ENCODE assay signal across 11 mouse cellular contexts in genomic region chr4:59273342-59273741, GRCm38 (mm10).
A peak's percentile ranks its signal among the peaks of the same experiment; 100 is the strongest.
DNase-seq lines count a peak whose midpoint lies in the region; ATAC-seq and TF ChIP-seq lines count a peak whose summit lies in the region.
"Had no signal": no experiment of that assay in that cellular context is flagged by ENCODE, and none has a peak within 500 bp of the region (broad histone marks: within the 10 kb centered on the region; RNA-seq: fewer than 3 reads in every experiment).

No protein-coding gene starts in this region.

- no peak overlapping the region for H3K4me3 ChIP-seq in limb, embryonic 11.5 days (ENCODE audit: low read depth, low read length)
- no peak overlapping the region for H3K4me3 ChIP-seq in limb, embryonic 10.5 days
- no peak overlapping the region for H3K4me3 ChIP-seq in forebrain, embryonic 14.5 days (ENCODE audit: low read depth, low read length)
- H3K4me3 ChIP-seq in limb, embryonic 14.5 days (replicated peaks; ENCODE audit: low read length), result no peak overlapping the region
- H3K4me3 ChIP-seq in hindbrain, embryonic 11.5 days (ENCODE audit: low read depth, low read length), result no peak overlapping the region
- no peak overlapping the region for H3K4me3 ChIP-seq in lung, adult 2 months (replicated peaks; ENCODE audit: extremely low read depth, low read depth, low read length)

- 23% methylated on average over 1 of the region's 1 CpGs for WGBS in limb, embryonic 11.5 days
- 41% methylated on average over 1 of the region's 1 CpGs for WGBS in limb, embryonic 10.5 days
- 13% methylated on average over 1 of the region's 1 CpGs for WGBS in forebrain, embryonic 14.5 days
- 15% methylated on average over 1 of the region's 1 CpGs for WGBS in limb, embryonic 14.5 days
- WGBS in hindbrain, embryonic 11.5 days, result 60% methylated on average over 1 of the region's 1 CpGs
- 48% methylated on average over 1 of the region's 1 CpGs for WGBS in lung, adult 2 months

- no peak for TF ChIP-seq CTCF in lung, adult 2 months (IDR thresholded peaks at IDR 0.05; ENCODE audit: insufficient read depth, low read length)

- H3K9me3 ChIP-seq in limb, embryonic 11.5 days (ENCODE audit: control insufficient read depth, low read length), result no peaks in the 10 kb centered on the region
- no peaks in the 10 kb centered on the region for H3K9me3 ChIP-seq in limb, embryonic 10.5 days (replicated peaks)
- no peaks in the 10 kb centered on the region for H3K9me3 ChIP-seq in forebrain, embryonic 14.5 days (replicated peaks; ENCODE audit: control insufficient read depth, low read length)
- no peaks in the 10 kb centered on the region for H3K9me3 ChIP-seq in limb, embryonic 14.5 days (ENCODE audit: control insufficient read depth, low read length)
- H3K9me3 ChIP-seq in hindbrain, embryonic 11.5 days (ENCODE audit: control insufficient read depth, low read length), result no peaks in the 10 kb centered on the region

- H3K9ac ChIP-seq in limb, embryonic 11.5 days (ENCODE audit: low read length), result no peak overlapping the region
- H3K9ac ChIP-seq in forebrain, embryonic 14.5 days (ENCODE audit: low read length), result no peak overlapping the region
- H3K9ac ChIP-seq in limb, embryonic 14.5 days (ENCODE audit: low read depth, low read length, severe bottlenecking), result no peak overlapping the region
- no peak overlapping the region for H3K9ac ChIP-seq in hindbrain, embryonic 11.5 days (ENCODE audit: low read depth, low read length)

- no peaks in the 10 kb centered on the region for H3K36me3 ChIP-seq in limb, embryonic 11.5 days (ENCODE audit: control insufficient read depth, insufficient read depth, low read length)
- H3K36me3 ChIP-seq in limb, embryonic 10.5 days, result no peaks in the 10 kb centered on the region
- H3K36me3 ChIP-seq in forebrain, embryonic 14.5 days (ENCODE audit: control insufficient read depth, insufficient read depth, low read length), result no peaks in the 10 kb centered on the region
- H3K36me3 ChIP-seq in limb, embryonic 14.5 days (ENCODE audit: control insufficient read depth, insufficient read depth, low read length), result no peaks in the 10 kb centered on the region
- no peaks in the 10 kb centered on the region for H3K36me3 ChIP-seq in hindbrain, embryonic 11.5 days (ENCODE audit: control insufficient read depth, insufficient read depth, low read length)

- no peak for TF ChIP-seq POLR2A in limb, embryonic 14.5 days (IDR thresholded peaks at IDR 0.05; ENCODE audit: borderline replicate concordance, extremely low read depth, insufficient read depth, insufficient read length)
- TF ChIP-seq POLR2A in lung, adult 2 months (IDR thresholded peaks at IDR 0.05; ENCODE audit: borderline replicate concordance, extremely low read depth, low read depth, low read length), result no peak

- H3K4me1 ChIP-seq in limb, embryonic 11.5 days (ENCODE audit: control insufficient read depth, insufficient read depth, low read length), result no peaks in the 10 kb centered on the region
- H3K4me1 ChIP-seq in limb, embryonic 10.5 days, result no peaks in the 10 kb centered on the region
- H3K4me1 ChIP-seq in forebrain, embryonic 14.5 days (ENCODE audit: control insufficient read depth, insufficient read depth, low read length), result no peaks in the 10 kb centered on the region
- no peaks in the 10 kb centered on the region for H3K4me1 ChIP-seq in limb, embryonic 14.5 days (ENCODE audit: control insufficient read depth, insufficient read depth, low read length)
- no peaks in the 10 kb centered on the region for H3K4me1 ChIP-seq in hindbrain, embryonic 11.5 days (replicated peaks; ENCODE audit: control insufficient read depth, insufficient read depth, low read length)
- no peaks in the 10 kb centered on the region for H3K4me1 ChIP-seq in lung, adult 2 months (ENCODE audit: control insufficient read depth, insufficient read depth, low read length)

- no peak for ATAC-seq in limb, embryonic 11.5 days (ENCODE audit: insufficient number of reproducible peaks, low FRiP score, low TSS enrichment, low read depth)
- peak; percentile 94 for ATAC-seq in forebrain, embryonic 14.5 days
- no peak for ATAC-seq in limb, embryonic 14.5 days (ENCODE audit: low FRiP score, low read depth)
- ATAC-seq in hindbrain, embryonic 11.5 days (ENCODE audit: low FRiP score), result no peak
- ATAC-seq in monocyte, adult 5-6 weeks (replicated peaks; ENCODE audit: insufficient number of reproducible peaks, low FRiP score, low TSS enrichment, poor library complexity, severe bottlenecking), result no peak

- no peaks in the 10 kb centered on the region for H3K27me3 ChIP-seq in limb, embryonic 11.5 days (ENCODE audit: control insufficient read depth, insufficient read depth, low read length)
- H3K27me3 ChIP-seq in limb, embryonic 10.5 days (ENCODE audit: low read depth, poor library complexity, severe bottlenecking), result no peaks in the 10 kb centered on the region
- H3K27me3 ChIP-seq in forebrain, embryonic 14.5 days (replicated peaks; ENCODE audit: control insufficient read depth, insufficient read depth, low read length), result no peaks in the 10 kb centered on the region
- no peaks in the 10 kb centered on the region for H3K27me3 ChIP-seq in limb, embryonic 14.5 days (ENCODE audit: control insufficient read depth, insufficient read depth, low read length)
- no peaks in the 10 kb centered on the region for H3K27me3 ChIP-seq in hindbrain, embryonic 11.5 days (ENCODE audit: control insufficient read depth, insufficient read depth, low read length)

- no peak overlapping the region for H3K27ac ChIP-seq in limb, embryonic 11.5 days (replicated peaks; ENCODE audit: low read depth, low read length)
- H3K27ac ChIP-seq in limb, embryonic 10.5 days, result no peak overlapping the region
- no peak overlapping the region for H3K27ac ChIP-seq in forebrain, embryonic 14.5 days (ENCODE audit: low read depth, low read length)
- no peak overlapping the region for H3K27ac ChIP-seq in limb, embryonic 14.5 days (replicated peaks; ENCODE audit: low read depth, low read length)
- no peak overlapping the region for H3K27ac ChIP-seq in hindbrain, embryonic 11.5 days (ENCODE audit: low read depth, low read length)

- peak; percentile 37 for DNase-seq in limb, embryonic 11.5 days (ENCODE audit: low spot score)
- DNase-seq in limb, embryonic 10.5 days (ENCODE audit: low spot score), result no peak
- peak; percentile 84 for DNase-seq in NIH3T3 (ENCODE audit: low read depth)
- DNase-seq in forebrain, embryonic 14.5 days (ENCODE audit: low spot score), result peak; percentile 92
- peak; percentile 48 for DNase-seq in limb, embryonic 14.5 days (ENCODE audit: low spot score)
- no peak for DNase-seq in hindbrain, embryonic 11.5 days (ENCODE audit: low spot score)
- no peak for DNase-seq in lung, adult 2 months
- DNase-seq: cerebellum, adult 11-12 months; heart, postnatal 14 days; thymus, postnatal 14 days had no signal

- H3K4me2 ChIP-seq in limb, embryonic 11.5 days (ENCODE audit: low read depth, severe bottlenecking), result no peak overlapping the region
- no peak overlapping the region for H3K4me2 ChIP-seq in forebrain, embryonic 14.5 days (ENCODE audit: low read length)
- H3K4me2 ChIP-seq in limb, embryonic 14.5 days (replicated peaks; ENCODE audit: low read depth, low read length, severe bottlenecking), result no peak overlapping the region
- no peak overlapping the region for H3K4me2 ChIP-seq in hindbrain, embryonic 11.5 days (replicated peaks; ENCODE audit: low read depth, low read length)

Comparison
In these comparisons a context has a peak if more than half of its experiments do, and no peak if none do; other contexts are left out.
1. DNase-seq: peak in limb, embryonic 11.5 days (single experiment), NIH3T3 (single experiment), forebrain, embryonic 14.5 days (single experiment) and limb, embryonic 14.5 days (single experiment); none in limb, embryonic 10.5 days (single experiment), hindbrain, embryonic 11.5 days (single experiment) and lung, adult 2 months (single experiment).